Mouse (Mus musculus): ENCODE measurements at regions not wholly inside any gene's neighbourhood (a gene's known extent, or its start where the extent isn't known, plus 50 kb on each side); places are given as distances from the start of the nearest gene placed in this dataset.

DNA sequence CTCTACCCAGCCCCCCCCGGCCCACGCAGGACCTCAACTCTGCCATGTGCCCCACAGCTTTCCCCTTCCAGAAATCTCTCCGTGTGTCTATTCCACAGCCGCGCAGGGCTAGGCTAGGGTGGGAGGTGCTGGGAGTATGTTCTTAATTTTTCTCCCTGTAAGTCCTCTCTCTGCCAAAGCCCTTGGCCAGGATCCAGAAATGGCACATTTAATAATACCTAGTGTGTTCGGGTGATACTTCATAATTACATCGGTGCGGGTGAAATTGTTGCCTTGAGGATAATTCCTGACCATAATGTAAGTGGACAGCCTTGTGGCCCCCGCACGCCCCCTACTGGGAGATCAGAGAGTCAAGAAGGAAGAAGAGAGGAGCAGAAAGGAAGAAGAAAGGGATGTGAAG, 1093.5 kb downstream of the Mrps31 start:
- DNase-seq, result peak; percentile 71

DNA sequence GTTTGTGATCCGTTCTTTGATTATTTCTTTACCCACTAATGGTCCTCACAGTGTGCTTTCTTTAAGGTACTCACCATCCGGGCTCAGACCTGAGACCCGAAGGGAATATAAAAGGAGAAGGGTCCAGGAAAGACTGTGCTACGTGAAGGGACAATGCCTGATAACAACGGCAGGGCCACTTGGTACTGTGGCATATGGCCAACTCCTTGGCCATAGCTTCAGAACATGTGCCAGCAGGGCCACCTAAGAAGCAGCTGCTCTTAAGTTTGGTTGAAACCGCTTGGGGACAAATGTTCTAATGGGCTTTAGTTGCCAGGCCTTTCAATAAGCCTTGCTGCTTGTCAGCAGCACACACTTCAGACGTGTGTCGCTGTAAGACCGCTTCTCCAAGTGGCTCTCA, 1094.1 kb downstream of the Mrps31 start:
- DNase-seq, result no peak

DNA sequence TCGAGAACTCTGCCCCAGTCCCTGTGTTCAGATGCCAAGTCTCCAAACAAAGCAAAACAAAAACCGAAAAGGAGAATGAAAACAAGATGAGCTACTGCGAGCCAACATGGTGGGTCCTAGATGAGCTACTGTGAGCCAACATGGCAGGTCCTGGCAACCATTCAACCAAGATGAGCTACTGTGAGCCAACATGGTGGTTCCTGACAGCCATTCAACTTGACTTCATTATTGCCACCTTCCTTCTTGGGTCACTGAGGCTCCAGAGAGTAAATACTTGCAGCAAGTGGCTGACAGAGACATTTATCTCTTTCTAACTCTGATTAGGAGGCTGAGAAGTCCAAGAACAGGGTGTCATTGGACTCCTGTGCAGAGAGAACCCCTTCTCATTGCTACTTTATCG, 1094.8 kb downstream of the Mrps31 start:
- DNase-seq, result no peak

DNA sequence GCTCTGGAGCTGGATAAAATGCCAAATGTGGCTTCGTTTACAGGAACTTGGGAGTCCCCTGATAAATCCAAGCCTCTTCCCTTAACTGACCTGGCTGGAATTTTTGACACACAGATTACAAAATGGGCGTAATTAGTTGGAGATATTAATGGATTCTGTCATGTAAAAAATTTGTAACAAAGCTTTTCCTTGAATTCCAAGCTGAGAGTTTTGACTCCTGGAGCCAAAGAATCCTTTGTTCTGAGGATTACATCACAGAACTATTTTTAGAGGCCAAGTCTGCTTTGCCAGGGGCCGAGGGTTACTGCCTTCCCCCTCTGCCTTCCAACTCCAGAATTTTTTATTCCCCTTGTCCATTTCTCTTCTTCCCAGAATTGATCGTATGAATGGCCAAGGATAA, 1096.5 kb downstream of the Mrps31 start:
- DNase-seq, result peak; percentile 11

GRCm38 (mm10) chr8:23510076-23510475, 1098.9 kb downstream of the Mrps31 start:
- DNase-seq, result no peak

DNA sequence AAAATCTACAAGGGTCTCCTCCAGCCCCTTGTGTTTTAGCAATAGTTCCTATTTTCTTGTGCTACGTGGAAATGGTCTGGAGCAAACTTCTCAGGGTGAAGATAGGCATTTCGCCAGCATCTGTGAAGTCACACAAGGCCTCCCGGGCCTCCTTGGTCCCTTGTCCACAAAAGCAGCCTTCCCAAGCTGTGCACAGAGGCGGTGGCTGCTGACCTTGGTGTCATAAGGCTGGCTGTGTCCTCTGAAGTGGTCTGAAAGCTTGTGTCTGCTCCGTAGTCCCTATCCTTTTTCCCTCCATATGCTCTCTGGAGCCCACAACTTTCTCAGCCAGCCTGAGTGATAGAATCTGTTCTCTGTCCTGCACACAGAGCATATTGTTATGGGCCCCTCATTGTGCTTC, 1099.4 kb downstream of the Mrps31 start:
- no peak for DNase-seq

DNA sequence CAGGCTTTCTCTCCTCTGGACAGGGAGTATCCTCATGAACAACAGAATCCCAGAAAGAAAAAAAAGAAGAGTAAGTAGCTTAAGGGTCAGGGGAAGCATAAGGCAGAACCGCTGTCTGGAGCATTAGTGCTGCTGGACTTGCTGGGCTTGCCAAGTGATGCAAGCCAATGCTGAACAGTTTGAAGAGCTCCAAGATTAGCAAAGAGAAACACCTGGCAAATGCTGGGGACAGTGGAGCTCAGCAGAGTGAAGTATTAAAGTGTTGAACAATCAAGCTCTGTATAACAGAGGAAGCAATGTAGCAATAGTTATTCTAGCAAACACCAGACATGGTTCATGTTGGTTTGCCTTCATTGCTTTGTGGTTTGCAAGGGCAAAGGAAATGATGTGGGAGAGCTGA, 1100.1 kb downstream of the Mrps31 start:
- DNase-seq, result no peak

DNA sequence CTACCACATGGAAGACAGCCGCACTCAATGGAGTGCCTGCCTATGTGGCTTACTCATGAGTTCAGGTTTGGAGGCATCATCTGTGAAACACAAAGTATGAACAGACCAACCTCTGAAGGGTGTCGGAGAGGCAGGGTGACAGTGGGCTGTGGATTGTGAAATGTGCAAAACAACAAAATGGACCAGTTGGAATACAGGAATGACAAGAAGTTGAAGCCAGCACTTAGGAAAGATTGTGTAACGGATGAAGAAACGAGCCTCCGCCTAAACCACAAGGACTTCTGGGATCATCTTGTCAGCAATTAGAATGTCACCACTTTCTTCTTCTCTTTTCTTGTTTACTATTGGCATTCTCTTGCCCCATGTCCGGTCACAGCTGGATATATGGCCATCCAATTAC, 1100.6 kb downstream of the Mrps31 start:
- DNase-seq, result no peak

DNA sequence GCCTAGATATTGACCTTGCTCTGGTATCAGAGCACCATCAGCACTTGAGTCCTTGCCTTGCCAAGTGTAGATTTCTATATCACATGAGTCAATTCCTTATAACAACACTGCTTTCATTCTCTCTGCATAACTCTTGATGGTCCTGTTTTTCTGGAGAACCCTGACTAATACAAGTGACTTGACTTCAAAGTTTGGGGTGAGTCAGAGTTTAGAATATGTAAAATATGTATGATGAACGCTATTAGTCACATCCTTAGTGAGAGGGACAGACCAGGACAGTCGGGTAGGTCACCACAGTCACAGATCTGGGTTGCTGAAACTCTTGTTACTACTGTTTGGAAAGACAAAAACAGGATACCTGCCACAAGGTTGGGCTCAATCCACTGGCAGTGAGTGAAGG, 1105.3 kb downstream of the Mrps31 start:
- DNase-seq, result no peak

- DNase-seq, result peak; percentile 59
These were observed 1120.5 kb downstream of the Mrps31 start for GRCm38 (mm10) chr8:23531551-23532142.

DNA sequence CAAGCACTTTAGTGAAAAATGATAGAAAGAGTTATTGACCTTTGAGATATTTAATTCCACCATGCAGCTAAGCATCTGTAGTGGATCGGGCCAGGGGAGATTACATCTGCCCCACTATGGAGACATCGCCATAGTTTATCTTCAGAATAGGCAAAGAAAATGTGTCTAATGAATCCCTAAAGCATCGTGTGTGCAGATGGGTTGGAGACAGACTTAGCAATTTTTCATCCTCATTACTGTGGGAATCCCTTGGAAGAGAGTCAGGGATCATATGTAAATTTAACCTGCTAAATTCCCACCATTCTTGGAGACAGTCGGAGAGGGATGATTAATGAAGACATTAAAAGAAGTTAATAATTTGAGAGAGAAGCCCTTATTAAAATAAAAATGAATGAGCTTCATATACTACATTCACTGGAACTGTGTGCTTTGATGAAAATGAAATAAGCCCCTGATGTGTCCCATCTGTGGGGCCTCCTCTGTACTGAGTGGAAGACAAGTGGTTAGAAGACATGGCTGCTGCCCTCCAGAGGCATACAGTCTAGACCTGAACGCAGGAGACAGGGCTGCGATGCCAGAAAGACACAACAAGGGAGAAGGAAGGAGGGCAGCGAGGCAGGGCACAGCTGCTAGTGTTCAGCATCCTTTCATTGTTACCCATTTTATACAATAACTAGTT, 1126.7 kb downstream of the Mrps31 start:
- DNase-seq, result no peak

GRCm38 (mm10) chr8:23553565-23554473, 1142.7 kb downstream of the Mrps31 start:
- DNase-seq, result no peak

- DNase-seq, result no peak
These were observed 1149.7 kb downstream of the Mrps31 start for GRCm38 (mm10) chr8:23560836-23561235.

DNA sequence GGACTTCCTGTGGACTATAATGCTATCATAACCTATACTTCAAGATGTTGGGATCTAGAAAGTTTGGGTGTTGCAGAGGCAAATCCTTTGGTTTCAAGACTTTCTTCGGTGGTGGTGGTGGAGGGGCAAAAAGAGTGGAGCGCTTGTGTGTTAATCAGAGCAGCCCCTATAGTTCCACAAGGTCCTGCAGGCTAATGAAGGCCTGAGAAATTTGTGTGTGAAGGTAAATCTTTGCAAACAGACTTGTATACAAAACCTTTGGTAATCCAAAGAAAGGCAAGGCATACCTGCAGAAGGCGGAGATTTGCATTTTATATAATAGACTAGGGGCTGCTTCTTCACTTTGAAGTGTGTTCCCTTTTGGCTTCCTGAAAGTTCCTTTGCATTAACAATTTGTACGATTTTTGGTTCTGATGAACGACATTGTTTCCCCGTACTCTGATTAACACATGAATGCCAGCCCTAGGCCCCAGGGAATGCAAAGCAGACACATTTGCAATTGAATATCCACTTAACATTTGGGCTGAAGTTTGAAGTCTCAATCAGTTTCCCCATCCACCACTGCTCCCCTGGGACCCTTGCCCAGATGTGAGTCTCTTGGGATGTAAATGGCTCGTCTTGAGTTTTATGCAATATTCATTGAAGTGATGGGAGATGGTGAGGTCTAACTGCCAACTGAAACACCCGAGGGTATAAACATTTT, 1150.7 kb downstream of the Mrps31 start:
- DNase-seq, result no peak

- DNase-seq, result no peak
These were observed 1151.3 kb downstream of the Mrps31 start for GRCm38 (mm10) chr8:23562504-23562903.

DNA sequence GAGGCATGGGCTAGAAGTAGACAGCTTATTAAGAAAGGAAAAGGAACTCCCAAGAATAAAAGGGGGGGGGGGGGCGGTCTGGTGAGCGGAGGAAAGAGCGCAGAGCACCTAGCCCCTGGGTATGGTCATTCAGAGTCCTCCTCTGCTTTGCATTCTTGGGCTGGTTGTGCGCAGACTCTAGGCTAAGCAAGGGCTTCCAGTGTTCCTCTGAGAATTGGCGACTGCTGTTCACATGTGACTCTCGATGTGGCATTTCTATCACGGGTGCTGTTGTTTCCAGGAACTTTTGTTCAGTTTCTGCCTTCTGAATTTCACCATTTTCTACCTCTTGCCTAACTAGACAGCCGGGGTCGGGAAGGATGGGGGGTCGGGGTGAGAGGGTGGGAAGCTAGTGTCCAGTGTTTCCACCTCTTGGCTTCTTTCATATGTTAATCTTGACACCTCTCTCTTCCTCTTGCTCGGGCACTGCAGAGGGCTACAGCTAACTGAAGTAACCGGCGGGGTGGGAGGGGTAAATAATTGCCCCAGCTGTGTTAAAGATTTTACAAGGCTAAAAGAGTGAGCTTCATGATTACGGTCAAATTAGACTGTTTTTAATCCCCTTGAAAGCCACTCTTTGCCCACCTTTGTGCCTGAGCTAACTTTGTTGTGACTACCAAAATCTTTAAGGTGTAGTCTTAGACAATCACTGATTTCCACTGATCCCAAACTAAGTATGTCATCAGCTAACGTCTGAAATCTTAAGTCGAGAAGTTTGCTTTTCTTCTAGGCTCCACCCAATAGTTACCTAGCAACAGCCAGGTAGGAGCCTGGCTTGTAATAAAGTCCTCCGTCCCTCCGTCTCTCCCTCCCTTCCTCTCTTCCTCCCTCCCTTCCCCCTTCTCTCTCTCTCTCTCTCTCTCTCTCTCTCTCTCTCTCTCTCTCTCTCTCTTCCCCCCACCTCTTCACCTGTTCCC, 1152.2 kb downstream of the Mrps31 start:
- DNase-seq, result peak; percentile 19

DNA sequence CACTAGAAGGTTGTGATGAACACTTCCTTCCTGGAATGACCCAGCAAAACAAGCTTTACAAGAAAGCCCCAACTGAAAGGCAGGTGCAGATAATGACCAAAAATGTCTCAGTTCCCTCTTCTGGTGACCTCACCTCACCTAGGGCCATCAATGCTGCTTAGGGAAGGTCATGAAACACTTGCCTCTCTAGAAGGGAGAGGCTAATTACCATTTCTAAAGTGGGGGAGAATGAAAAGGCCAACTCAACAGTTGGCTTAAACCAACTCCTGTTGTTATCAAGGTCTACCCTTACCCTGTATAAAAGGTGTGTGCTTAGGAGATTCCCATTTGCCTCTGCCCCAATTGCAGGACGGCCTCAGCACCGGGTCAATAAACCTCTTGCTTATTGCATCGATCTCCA, 1156.7 kb downstream of the Mrps31 start:
- no peak for DNase-seq

DNA sequence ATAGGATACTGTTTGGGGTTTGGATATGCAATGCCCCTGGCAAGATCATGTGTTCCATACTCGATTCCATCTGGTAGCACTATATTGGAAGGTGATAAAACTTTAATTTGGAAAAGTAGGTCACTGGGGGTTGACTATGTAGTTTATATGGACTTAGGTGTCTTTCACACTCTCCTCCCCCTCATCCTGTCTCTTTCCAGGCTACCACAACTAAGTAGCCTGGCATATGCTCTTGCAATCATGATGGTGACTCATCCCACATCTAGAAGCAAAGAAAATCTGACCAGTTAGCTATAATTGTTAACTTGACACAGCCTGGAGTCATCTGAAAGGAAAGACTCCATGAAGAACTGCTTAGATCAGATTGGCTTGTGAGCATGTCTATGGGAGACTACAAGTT, 1154.3 kb downstream of the Adam3 start:
- DNase-seq, result no peak

DNA sequence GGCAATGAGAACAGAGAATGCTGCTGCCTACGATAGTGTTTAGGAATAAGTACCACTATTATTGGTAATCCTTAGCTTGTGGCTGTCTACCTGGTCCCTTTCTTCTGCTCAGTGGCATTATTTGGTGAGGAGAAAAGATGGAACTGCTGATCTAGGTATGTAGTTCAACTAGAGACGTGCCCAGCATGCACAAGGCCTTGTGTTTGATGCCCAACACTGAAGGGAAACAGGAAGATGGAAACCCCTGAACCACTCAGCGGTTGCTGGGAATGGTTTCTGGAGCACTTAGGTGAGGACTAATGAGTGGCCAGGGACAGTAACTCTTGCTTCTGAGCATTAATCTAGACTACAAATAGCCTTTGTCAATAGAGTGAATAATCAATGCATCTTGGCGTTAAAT, 1145.5 kb downstream of the Adam3 start:
- no peak for DNase-seq

- no peak for DNase-seq
These were observed 1145.0 kb downstream of the Adam3 start for GRCm38 (mm10) chr8:23580701-23581100.
